Mouse (Mus musculus): ENCODE results near the gene Arl10.

DNA sequence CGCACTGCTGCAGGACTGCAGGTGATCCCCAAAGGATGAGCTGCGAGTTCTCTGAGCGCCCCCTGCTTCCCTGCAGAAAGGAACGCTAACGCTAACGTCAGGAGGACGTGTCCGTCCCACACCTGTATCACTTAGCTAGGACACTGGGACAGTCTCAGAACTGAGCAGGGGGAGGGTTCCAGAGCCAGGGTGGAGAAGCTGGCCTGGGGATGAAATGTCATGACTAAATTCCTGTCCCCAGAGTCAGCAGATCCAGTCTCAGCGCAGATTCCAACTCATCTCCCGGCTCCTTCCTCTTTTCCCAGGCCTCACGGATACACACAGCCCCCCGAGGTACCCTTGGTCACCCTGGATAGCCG, 35.8 kb downstream of the Arl10 start:
- TF ChIP-seq TAL1 (IDR thresholded peaks at IDR 0.05; ENCODE audit: low read length), result no peak
- TF ChIP-seq GATA1 (IDR thresholded peaks at IDR 0.05; ENCODE audit: low read length), result no peak

Data from erythroblast, embryonic 14.5 days (primary cell).